Mouse (Mus musculus) ES-E14 (cell line): ENCODE measurements at regions not wholly inside any gene's neighbourhood (a gene's known extent, or its start where the extent isn't known, plus 50 kb on each side); places are given as distances from the start of the nearest gene placed in this dataset.

ENCODE experiments used
- DNase-seq: peaks from one replicate; pipeline ENCODE4 v3.0.0-alpha.2; 2013; ENCODE audit warnings: low read depth, low spot score
- H3K27ac ChIP-seq: 2 replicates; pipeline ENCODE4 v1.5.1; 2012; ENCODE audit warnings: low read depth, mild to moderate bottlenecking, low read length, moderate library complexity, mixed read lengths; ENCODE audit not compliant: poor library complexity, insufficient read depth, severe bottlenecking
- H3K36me3 ChIP-seq: 2 replicates; pipeline ENCODE4 v1.6.1; 2012; ENCODE audit warnings: mild to moderate bottlenecking, low read length, moderate library complexity, mixed read lengths; ENCODE audit not compliant: control insufficient read depth, poor library complexity, insufficient read depth, severe bottlenecking
- H3K4me1 ChIP-seq, 2 experiments: fragments of 150-350 bp in 1 of 2; sonication (generic) in 1 of 2; 2 replicates each; pipeline ENCODE4 v1.6.1; 2012; ENCODE audit warnings: low read length in 2 of 2, mild to moderate bottlenecking in 1 of 2, mixed read lengths in 1 of 2; ENCODE audit not compliant: control insufficient read depth in 2 of 2, insufficient read depth in 2 of 2, poor library complexity in 1 of 2
- H3K4me3 ChIP-seq, 2 experiments: fragments of 150-350 bp in 1 of 2; sonication (generic) in 1 of 2; 2 replicates each; pipeline ENCODE4 v1.5.1; 2012; ENCODE audit warnings: low read length in 2 of 2, low read depth in 1 of 2, mild to moderate bottlenecking in 1 of 2, mixed read lengths in 1 of 2; ENCODE audit not compliant: insufficient read depth in 1 of 2, poor library complexity in 1 of 2, severe bottlenecking in 1 of 2
- H3K9ac ChIP-seq: 2 replicates; pipeline ENCODE4 v1.6.1; 2012; ENCODE audit warnings: low read depth, mild to moderate bottlenecking, low read length, mixed read lengths; ENCODE audit not compliant: poor library complexity, insufficient read depth, severe bottlenecking
- H3K9me3 ChIP-seq: fragments of 150-350 bp; sonication (generic); 2 replicates; pipeline ENCODE4 v1.6.1; 2012; ENCODE audit warnings: low read depth, mild to moderate bottlenecking, low read length; ENCODE audit not compliant: control insufficient read depth, insufficient read depth
- CHD2 ChIP-seq: IDR thresholded peaks from 2 replicates; pipeline ENCODE4 v1.6.1; 2014; ENCODE audit warnings: mild to moderate bottlenecking, low read depth, low read length, inconsistent platforms
- HCFC1 ChIP-seq: IDR thresholded peaks from 2 replicates; pipeline ENCODE4 v1.6.1; 2012; ENCODE audit warnings: low read length, inconsistent platforms, borderline replicate concordance; ENCODE audit not compliant: insufficient read depth
- MAFK ChIP-seq: IDR thresholded peaks from 2 replicates; pipeline ENCODE4 v1.6.1; 2014; ENCODE audit warnings: mild to moderate bottlenecking, low read depth, low read length, inconsistent platforms; ENCODE audit not compliant: insufficient read depth
- ZC3H11A ChIP-seq: IDR thresholded peaks from 2 replicates; pipeline ENCODE4 v1.6.1; 2012; ENCODE audit warnings: low read depth, mild to moderate bottlenecking, inconsistent platforms, low read length, borderline replicate concordance
- ZNF384 ChIP-seq: IDR thresholded peaks from 2 replicates; pipeline ENCODE4 v1.6.1; 2012; ENCODE audit warnings: low read depth, low read length, inconsistent platforms
- in situ Hi-C, 2 experiments: fragments of 600-800 bp; cut with MboI; formaldehyde crosslinking; loops; one replicate each; pipeline ENCODE4 v1.15.1; 2025; ENCODE audit warnings: low sequenced_read_pairs in 2 of 2, inconsistent platforms in 1 of 2; ENCODE audit not compliant: unreplicated experiment in 2 of 2

DNA sequence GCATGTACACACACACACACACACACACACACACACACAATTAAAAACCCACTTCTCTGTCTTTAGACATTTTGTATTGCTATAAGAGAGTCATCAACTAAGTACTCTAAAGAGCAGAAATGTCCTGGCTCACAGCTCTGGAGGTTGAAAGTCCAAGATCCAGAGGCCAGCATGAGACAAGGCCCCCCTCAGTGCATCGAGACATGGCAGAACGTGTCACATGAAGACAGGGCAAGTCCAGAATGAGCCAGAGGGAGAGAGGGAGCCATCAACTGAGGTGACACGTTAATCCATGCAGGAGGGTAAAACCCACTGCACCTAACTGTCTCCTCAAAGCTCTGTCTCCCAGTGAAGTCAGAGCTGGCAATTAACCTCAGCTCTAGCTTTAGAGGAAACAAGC is 56.7 kb upstream of the Errfi1 start:
- Histone ChIP-seq H3K36me3 (no peaks in the 10 kb centered on the region), H3K4me1 (peaks cover 0 to 9% of the 10 kb centered on the region in 2 experiments; a peak in 2 of 4 replicates), H3K4me3 (no peak overlapping the region), H3K9ac (no peak overlapping the region), H3K27ac (no peak overlapping the region), H3K9me3 (no peaks in the 10 kb centered on the region)
- in situ Hi-C loops = no loop called here
- TF ChIP-seq ZC3H11A (no peak), ZNF384 (no peak), MAFK (no peak), CHD2 (no peak), HCFC1 (no peak)
- no peak for DNase-seq

DNA sequence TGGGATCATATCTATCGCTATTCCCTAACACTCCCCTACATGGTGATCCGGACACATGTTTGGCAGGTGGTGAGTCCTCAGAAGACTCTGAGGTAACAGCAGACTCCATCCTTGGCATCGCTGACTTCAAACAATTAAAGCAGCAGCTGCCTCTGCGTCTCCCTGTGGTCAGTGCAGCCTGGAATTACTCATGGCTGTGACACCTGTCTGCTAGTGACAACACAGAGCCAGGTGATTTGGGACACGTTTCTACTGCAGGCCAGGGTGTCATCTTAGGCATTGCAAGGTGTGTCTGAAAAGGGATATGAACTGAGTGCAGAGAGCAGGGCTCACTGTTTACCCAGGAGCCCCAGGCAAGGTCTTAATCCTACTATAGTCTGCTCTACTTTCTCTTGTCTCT is 58.8 kb upstream of the Errfi1 start:
- Histone ChIP-seq H3K36me3 (no peaks in the 10 kb centered on the region), H3K9me3 (no peaks in the 10 kb centered on the region), H3K9ac (no peak overlapping the region), H3K4me1 (peaks cover 0 to 7% of the 10 kb centered on the region in 2 experiments; a peak in 2 of 4 replicates), H3K4me3 (no peak overlapping the region), H3K27ac (no peak overlapping the region)
- no peak for DNase-seq
- TF ChIP-seq ZNF384 (no peak), HCFC1 (no peak), ZC3H11A (no peak)
- in situ Hi-C loops = no loop called here

DNA sequence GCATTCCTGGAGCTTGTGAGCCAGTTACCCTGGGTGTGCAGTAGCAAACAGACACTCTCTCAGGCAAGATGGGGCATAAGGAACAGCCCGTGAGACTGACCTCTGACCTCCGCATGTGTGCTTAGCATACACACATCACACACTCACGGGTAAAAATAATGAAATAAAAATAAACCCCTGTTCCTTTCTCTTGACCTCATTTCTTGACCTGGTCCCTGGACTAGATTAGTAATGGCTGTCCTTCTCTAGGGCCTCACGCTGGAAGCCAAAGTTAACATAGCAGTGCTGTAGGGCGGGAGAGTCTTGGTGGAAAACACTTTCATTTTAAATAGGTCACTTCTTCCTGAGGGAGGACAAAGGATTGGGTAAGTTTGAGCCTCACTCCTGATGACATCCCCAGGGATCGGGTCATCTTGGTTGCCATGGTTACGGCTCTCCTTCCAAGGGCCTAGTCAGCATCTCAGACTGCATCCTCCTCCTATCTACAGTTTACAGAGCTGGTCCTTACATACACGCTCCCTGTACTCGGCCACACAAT is 59.4 kb upstream of the Errfi1 start:
- DNase-seq = no peak
- no peak overlapping the region for H3K27ac ChIP-seq
- no peaks in the 10 kb centered on the region for H3K9me3 ChIP-seq
- in situ Hi-C loops = no loop called here
- H3K4me1 ChIP-seq = peaks cover 0 to 4% of the 10 kb centered on the region in 2 experiments; a peak in 1 of 4 replicates
- no peak for TF ChIP-seq CHD2
- TF ChIP-seq MAFK = no peak
- TF ChIP-seq HCFC1 = no peak
- TF ChIP-seq ZC3H11A = no peak
- no peak for TF ChIP-seq ZNF384
- no peak overlapping the region for H3K4me3 ChIP-seq
- no peaks in the 10 kb centered on the region for H3K36me3 ChIP-seq
- no peak overlapping the region for H3K9ac ChIP-seq

DNA sequence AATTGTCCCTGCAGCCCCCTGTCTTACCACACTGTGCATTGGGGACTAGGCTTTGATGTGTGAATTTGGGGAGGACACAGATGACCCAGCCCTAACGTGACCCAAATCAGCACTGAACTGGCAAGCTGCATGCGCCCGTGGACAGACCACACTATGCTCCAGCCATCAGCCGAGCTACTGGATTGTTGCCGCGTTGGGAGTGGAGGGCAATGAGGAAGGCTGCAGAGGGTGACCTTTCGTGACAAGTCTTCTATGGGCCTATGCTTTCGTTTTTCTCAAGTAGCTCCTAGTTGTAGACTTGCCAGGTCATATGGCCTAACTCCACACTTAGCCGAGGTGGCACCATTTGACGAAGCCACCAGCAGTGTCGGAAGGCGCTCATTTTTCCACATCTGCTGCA is 60.6 kb upstream of the Errfi1 start:
- Histone ChIP-seq H3K4me3 (no peak overlapping the region), H3K9ac (no peak overlapping the region), H3K9me3 (no peaks in the 10 kb centered on the region), H3K27ac (no peak overlapping the region), H3K36me3 (no peaks in the 10 kb centered on the region), H3K4me1 (peaks cover 0 to 2% of the 10 kb centered on the region in 2 experiments; a peak in 2 of 4 replicates)
- TF ChIP-seq ZNF384 (no peak), MAFK (no peak), CHD2 (no peak), HCFC1 (no peak), ZC3H11A (no peak)
- no peak for DNase-seq
- in situ Hi-C loops = no loop called here

DNA sequence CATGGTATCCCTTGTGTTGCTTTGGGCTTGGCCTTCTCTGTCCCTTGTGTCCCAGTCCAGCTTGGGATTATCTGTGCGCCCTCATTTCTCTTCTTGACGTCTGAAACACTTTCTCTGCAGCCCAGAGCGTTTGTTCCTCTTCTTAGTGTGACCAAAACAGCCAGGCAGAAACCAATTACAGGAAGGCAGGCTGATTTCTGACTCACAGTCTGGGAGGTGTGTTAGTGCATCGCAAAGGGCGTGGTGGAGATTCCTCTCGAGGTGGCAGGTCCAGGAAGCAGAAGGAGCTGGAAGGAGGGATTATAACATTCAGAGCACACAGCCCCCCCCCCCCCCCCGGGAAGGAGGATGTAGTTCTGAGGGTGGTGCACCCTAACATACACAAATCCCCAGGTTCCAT is 64.6 kb upstream of the Errfi1 start:
- H3K36me3 ChIP-seq = no peaks in the 10 kb centered on the region
- peaks cover 0 to 4% of the 10 kb centered on the region in 2 experiments; a peak in 2 of 4 replicates for H3K4me1 ChIP-seq
- H3K4me3 ChIP-seq = no peak overlapping the region
- H3K9me3 ChIP-seq = no peaks in the 10 kb centered on the region
- no peak overlapping the region for H3K9ac ChIP-seq
- in situ Hi-C loops = no loop called here
- DNase-seq = no peak
- no peak overlapping the region for H3K27ac ChIP-seq
- no peak for TF ChIP-seq CHD2
- no peak for TF ChIP-seq ZNF384
- TF ChIP-seq ZC3H11A = no peak
- no peak for TF ChIP-seq MAFK
- TF ChIP-seq HCFC1 = no peak
